Mouse (Mus musculus): ENCODE results near the gene Pde8b. TPM values are rescaled to one million over a fixed set of nuclear protein-coding genes. Genes with fewer than 3 reads are reported as not detected.

Pde8b gene
- polyA plus RNA-seq, 1 experiment from 2014 or later: 0.55 TPM

DNA sequence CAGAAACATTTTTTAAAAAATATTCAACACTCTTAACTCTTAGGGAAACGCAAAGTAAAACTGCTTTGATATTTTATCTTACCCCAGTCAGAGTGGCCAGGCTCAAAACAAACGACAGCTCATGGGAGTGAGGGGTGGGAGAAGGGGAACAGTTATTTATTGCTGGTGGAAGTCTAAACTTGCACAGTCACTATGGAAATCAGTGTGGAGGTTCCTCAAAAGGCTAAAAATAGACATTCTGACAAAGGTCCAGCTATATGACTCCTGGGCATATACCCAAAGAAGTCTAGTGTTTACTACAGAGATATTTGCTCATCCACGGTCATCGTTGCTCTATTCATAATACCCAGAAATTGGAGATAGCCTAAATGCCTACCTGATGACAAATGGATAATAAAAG lies 211.9 kb downstream of the Pde8b start:
- H3K9ac ChIP-seq: no peak overlapping the region
- no peak for ATAC-seq (ENCODE audit: insufficient read depth)
- WGBS (ENCODE audit: insufficient replicate concordance): 39% methylated on average over 4 of the region's 4 CpGs

GRCm38 (mm10) chr13:95034715-95035114 lies 215.4 kb downstream of the Pde8b start:
- WGBS (ENCODE audit: insufficient replicate concordance): 57% methylated on average over 2 of the region's 2 CpGs
- no peaks in the 10 kb centered on the region for H3K36me3 ChIP-seq (replicated peaks)
- ATAC-seq (ENCODE audit: insufficient read depth): no peak
- H3K4me2 ChIP-seq: no peak overlapping the region
- H3K27me3 ChIP-seq: no peaks in the 10 kb centered on the region
- no peaks in the 10 kb centered on the region for H3K4me1 ChIP-seq (replicated peaks)
- no peak overlapping the region for H3K4me3 ChIP-seq (replicated peaks)
- H3K27ac ChIP-seq (replicated peaks): no peak overlapping the region
- no peaks in the 10 kb centered on the region for H3K9me3 ChIP-seq (replicated peaks)
- no peak overlapping the region for H3K9ac ChIP-seq

More for the DNA sequence above, 211.9 kb downstream of the Pde8b start:
- no peak overlapping the region for H3K4me3 ChIP-seq (replicated peaks)
- H3K4me2 ChIP-seq: no peak overlapping the region
- no peak overlapping the region for H3K27ac ChIP-seq (replicated peaks)
- no peaks in the 10 kb centered on the region for H3K27me3 ChIP-seq
- H3K9me3 ChIP-seq (replicated peaks): no peaks in the 10 kb centered on the region
- H3K36me3 ChIP-seq (replicated peaks): no peaks in the 10 kb centered on the region
- no peaks in the 10 kb centered on the region for H3K4me1 ChIP-seq (replicated peaks)

DNA sequence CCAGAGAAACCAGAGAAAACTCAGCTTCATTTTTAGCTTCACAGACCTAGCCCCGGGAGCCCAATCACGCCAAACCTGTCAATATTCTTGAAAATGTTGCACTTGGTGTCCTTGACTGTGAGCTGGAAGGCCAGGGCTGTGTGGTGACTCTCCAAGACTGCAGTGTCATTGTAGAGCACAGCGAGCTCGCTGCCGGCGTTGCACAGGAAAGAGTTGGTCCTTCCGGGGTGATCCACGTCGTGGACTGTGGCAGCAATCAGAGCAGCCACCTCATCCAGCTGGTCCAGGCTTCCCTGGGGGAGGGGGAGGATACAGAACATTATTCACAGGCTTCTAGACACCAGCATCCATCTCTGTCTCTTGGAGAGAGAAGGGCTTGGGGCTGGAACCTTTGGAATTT lies 216.0 kb downstream of the Pde8b start:
- no peaks in the 10 kb centered on the region for H3K9me3 ChIP-seq (replicated peaks)
- H3K36me3 ChIP-seq (replicated peaks): no peaks in the 10 kb centered on the region
- no peak overlapping the region for H3K4me3 ChIP-seq (replicated peaks)
- no peak overlapping the region for H3K4me2 ChIP-seq
- H3K4me1 ChIP-seq (replicated peaks): no peaks in the 10 kb centered on the region
- ATAC-seq (ENCODE audit: insufficient read depth): no peak
- no peaks in the 10 kb centered on the region for H3K27me3 ChIP-seq
- H3K9ac ChIP-seq: no peak overlapping the region
- H3K27ac ChIP-seq (replicated peaks): no peak overlapping the region
- 56% methylated on average over 9 of the region's 9 CpGs for WGBS (ENCODE audit: insufficient replicate concordance)

GRCm38 (mm10) chr13:95032973-95033372 lies 217.2 kb downstream of the Pde8b start:
- 59% methylated on average over 6 of the region's 6 CpGs for WGBS (ENCODE audit: insufficient replicate concordance)
- Histone ChIP-seq H3K4me1 (replicated peaks) (no peaks in the 10 kb centered on the region), H3K27me3 (no peaks in the 10 kb centered on the region), H3K27ac (replicated peaks) (no peak overlapping the region), H3K9me3 (replicated peaks) (no peaks in the 10 kb centered on the region), H3K4me3 (replicated peaks) (no peak overlapping the region), H3K36me3 (replicated peaks) (0 out of 2 replicates have a peak, but pooled peaks cover 4% of the 10 kb centered on the region), H3K9ac (no peak overlapping the region), H3K4me2 (no peak overlapping the region)
- peak; percentile 15; the same call in 1 of the 2 replicates for ATAC-seq (ENCODE audit: insufficient read depth)

DNA sequence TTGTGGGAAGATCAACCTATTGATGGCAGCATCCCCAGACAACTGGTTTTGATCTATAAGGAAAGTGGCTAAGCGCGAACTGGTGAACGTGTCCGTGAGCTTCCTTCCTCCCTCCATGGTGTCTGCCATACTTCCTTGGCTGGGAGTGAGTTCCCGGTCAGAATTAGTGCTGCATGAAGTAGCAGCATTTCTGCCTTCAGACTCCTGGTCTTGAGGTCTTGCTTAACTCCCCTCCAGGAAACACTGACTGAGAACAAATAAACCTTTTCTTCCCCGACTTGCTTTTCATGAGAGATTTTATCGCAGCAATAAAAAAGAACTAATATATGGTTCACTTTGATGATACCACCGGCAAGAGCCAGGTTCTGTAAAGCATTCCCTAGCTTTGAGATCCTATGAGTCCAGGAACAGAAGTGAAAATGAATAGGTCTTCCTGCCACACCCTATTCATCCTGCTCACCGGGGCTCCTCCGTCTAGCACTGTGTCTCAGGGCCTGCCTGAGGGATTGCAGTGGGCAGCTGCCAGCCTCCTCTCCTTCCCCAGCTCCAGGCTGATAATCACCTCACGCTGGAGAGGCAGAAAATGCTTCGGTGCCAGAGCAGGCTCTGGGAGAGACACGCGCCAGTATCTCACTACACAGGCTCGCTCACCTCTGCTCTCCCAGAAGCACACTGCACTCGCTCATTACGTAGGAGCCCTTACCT lies 217.9 kb downstream of the Pde8b start:
- no peaks in the 10 kb centered on the region for H3K4me1 ChIP-seq (replicated peaks)
- ATAC-seq (ENCODE audit: insufficient read depth): no peak
- H3K36me3 ChIP-seq (replicated peaks): 0 out of 2 replicates have a peak, but pooled peaks cover 4% of the 10 kb centered on the region
- no peaks in the 10 kb centered on the region for H3K27me3 ChIP-seq
- H3K4me3 ChIP-seq (replicated peaks): no peak overlapping the region
- H3K4me2 ChIP-seq: no peak overlapping the region
- no peaks in the 10 kb centered on the region for H3K9me3 ChIP-seq (replicated peaks)
- H3K27ac ChIP-seq (replicated peaks): no peak overlapping the region
- H3K9ac ChIP-seq: no peak overlapping the region
- WGBS (ENCODE audit: insufficient replicate concordance): 65% methylated on average over 17 of the region's 17 CpGs

DNA sequence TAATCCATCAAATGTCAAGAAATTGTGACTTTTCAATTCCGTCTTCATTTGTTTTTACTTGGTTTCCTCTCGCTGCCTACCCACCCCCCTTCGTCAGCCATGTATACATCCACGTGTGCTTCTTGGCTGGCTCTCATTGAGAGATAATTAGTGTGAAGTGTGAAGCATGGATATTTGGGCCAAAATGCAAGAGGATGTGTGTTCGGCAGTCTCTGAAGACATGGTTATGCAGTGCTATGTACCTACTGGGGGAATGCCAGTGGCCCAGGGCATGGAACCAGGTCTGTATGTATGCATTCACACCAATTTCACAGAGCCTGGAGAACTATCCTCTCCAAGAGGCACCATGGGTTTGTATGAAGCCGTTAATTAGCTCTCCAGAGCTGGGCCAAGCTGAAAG lies 219.3 kb downstream of the Pde8b start:
- no peak for ATAC-seq (ENCODE audit: insufficient read depth)
- no peaks in the 10 kb centered on the region for H3K4me1 ChIP-seq (replicated peaks)
- H3K36me3 ChIP-seq (replicated peaks): 0 out of 2 replicates have a peak, but pooled peaks cover 4% of the 10 kb centered on the region
- no peak overlapping the region for H3K9ac ChIP-seq
- no peak overlapping the region for H3K27ac ChIP-seq (replicated peaks)
- no peaks in the 10 kb centered on the region for H3K27me3 ChIP-seq
- 77% methylated on average over 6 of the region's 6 CpGs for WGBS (ENCODE audit: insufficient replicate concordance)
- H3K9me3 ChIP-seq (replicated peaks): no peaks in the 10 kb centered on the region
- H3K4me3 ChIP-seq (replicated peaks): no peak overlapping the region
- H3K4me2 ChIP-seq: no peak overlapping the region

- 77% methylated on average over 6 of the region's 6 CpGs for WGBS (ENCODE audit: insufficient replicate concordance)
- H3K4me2 ChIP-seq: no peak overlapping the region
- H3K4me3 ChIP-seq (replicated peaks): no peak overlapping the region
- H3K27ac ChIP-seq (replicated peaks): no peak overlapping the region
- H3K9ac ChIP-seq: no peak overlapping the region
- H3K9me3 ChIP-seq (replicated peaks): no peaks in the 10 kb centered on the region
- H3K4me1 ChIP-seq (replicated peaks): no peaks in the 10 kb centered on the region
- no peak for ATAC-seq (ENCODE audit: insufficient read depth)
- no peaks in the 10 kb centered on the region for H3K27me3 ChIP-seq
- H3K36me3 ChIP-seq (replicated peaks): no peaks in the 10 kb centered on the region
These were observed 229.9 kb downstream of the Pde8b start for GRCm38 (mm10) chr13:95020216-95020615.

- H3K4me3 ChIP-seq (replicated peaks): no peak overlapping the region
- no peak overlapping the region for H3K4me2 ChIP-seq
- no peak for ATAC-seq (ENCODE audit: insufficient read depth)
- H3K4me1 ChIP-seq (replicated peaks): no peaks in the 10 kb centered on the region
- H3K9me3 ChIP-seq (replicated peaks): no peaks in the 10 kb centered on the region
- H3K36me3 ChIP-seq (replicated peaks): no peaks in the 10 kb centered on the region
- H3K9ac ChIP-seq: no peak overlapping the region
- H3K27me3 ChIP-seq: no peaks in the 10 kb centered on the region
- WGBS (ENCODE audit: insufficient replicate concordance): 32% methylated on average over 6 of the region's 6 CpGs
- no peak overlapping the region for H3K27ac ChIP-seq (replicated peaks)
These were observed 230.8 kb downstream of the Pde8b start for GRCm38 (mm10) chr13:95019345-95019744.

- H3K27ac ChIP-seq (replicated peaks): no peak overlapping the region
- WGBS (ENCODE audit: insufficient replicate concordance): 22% methylated on average over 9 of the region's 9 CpGs
- H3K4me1 ChIP-seq (replicated peaks): no peaks in the 10 kb centered on the region
- no peaks in the 10 kb centered on the region for H3K36me3 ChIP-seq (replicated peaks)
- no peak overlapping the region for H3K4me2 ChIP-seq
- no peak overlapping the region for H3K4me3 ChIP-seq (replicated peaks)
- no peak for ATAC-seq (ENCODE audit: insufficient read depth)
- no peak overlapping the region for H3K9ac ChIP-seq
- H3K9me3 ChIP-seq (replicated peaks): no peaks in the 10 kb centered on the region
- no peaks in the 10 kb centered on the region for H3K27me3 ChIP-seq
These were observed 232.2 kb downstream of the Pde8b start for GRCm38 (mm10) chr13:95017916-95018315.

- no peaks in the 10 kb centered on the region for H3K4me1 ChIP-seq (replicated peaks)
- no peaks in the 10 kb centered on the region for H3K27me3 ChIP-seq
- H3K4me2 ChIP-seq: no peak overlapping the region
- no peaks in the 10 kb centered on the region for H3K36me3 ChIP-seq (replicated peaks)
- ATAC-seq (ENCODE audit: insufficient read depth): no peak
- no peak overlapping the region for H3K9ac ChIP-seq
- H3K9me3 ChIP-seq (replicated peaks): no peaks in the 10 kb centered on the region
- H3K27ac ChIP-seq (replicated peaks): no peak overlapping the region
- no peak overlapping the region for H3K4me3 ChIP-seq (replicated peaks)
- 79% methylated on average over 6 of the region's 6 CpGs for WGBS (ENCODE audit: insufficient replicate concordance)
These were observed 232.9 kb downstream of the Pde8b start for GRCm38 (mm10) chr13:95017278-95017677.

GRCm38 (mm10) chr13:95011546-95012257 lies 238.4 kb downstream of the Pde8b start:
- Histone ChIP-seq H3K4me1 (replicated peaks) (no peaks in the 10 kb centered on the region), H3K4me2 (no peak overlapping the region), H3K36me3 (replicated peaks) (no peaks in the 10 kb centered on the region), H3K9ac (no peak overlapping the region), H3K27ac (replicated peaks) (no peak overlapping the region), H3K9me3 (replicated peaks) (no peaks in the 10 kb centered on the region), H3K27me3 (no peaks in the 10 kb centered on the region), H3K4me3 (replicated peaks) (no peak overlapping the region)
- ATAC-seq (ENCODE audit: insufficient read depth): no peak
- WGBS (ENCODE audit: insufficient replicate concordance): 68% methylated on average over 7 of the region's 7 CpGs
